Mouse (Mus musculus) embryonic fibroblast, embryonic 13.5 days (primary cell): ENCODE measurements around the gene Gadd45b.

Source experiments
- CTCF ChIP-seq: IDR thresholded peaks from 2 replicates; pipeline ENCODE4 v1.5.1; 2011; ENCODE audit warnings: mild to moderate bottlenecking, control low read depth, low read length, moderate library complexity, borderline replicate concordance; ENCODE audit not compliant: insufficient read depth
- POLR2A ChIP-seq: IDR thresholded peaks from 2 replicates; pipeline ENCODE4 v1.6.1; 2011; ENCODE audit warnings: low read depth, mild to moderate bottlenecking, control low read depth, low read length, moderate library complexity

GRCm38 (mm10) chr10:80901409-80902272, 28.2 kb upstream of the Gadd45b start:
- TF ChIP-seq CTCF = no peak
- no peak for TF ChIP-seq POLR2A
